Mouse (Mus musculus): ENCODE results near the gene Cerkl. TPM values are rescaled to one million over a fixed set of nuclear protein-coding genes. Genes with fewer than 3 reads are reported as not detected.
A peak's percentile ranks its signal among the peaks of the same experiment; 100 is the strongest.

The Cerkl gene
- polyA plus RNA-seq (2012; rRNA removed): 0.75 and 1.2 TPM in 2 replicates
- polyA plus RNA-seq (2014; fragmentation: Nextera tagmentation; extraction: Ambion mirVana): 1.5 and 5.0 TPM in 2 replicates

- no peaks in the 10 kb centered on the region for H3K9me3 ChIP-seq (ENCODE audit: control insufficient read depth, low read length)
- H3K27me3 ChIP-seq (ENCODE audit: control insufficient read depth, insufficient read depth, low read length): peaks cover 70% of the 10 kb centered on the region
- no peak within 1 kb of the TSS for H3K9ac ChIP-seq (replicated peaks)
- TF ChIP-seq EP300 (IDR thresholded peaks at IDR 0.05; ENCODE audit: low read depth) (no peak), CTCF (IDR thresholded peaks at IDR 0.05; ENCODE audit: low read depth) (no peak)
- 2% methylated on average over 42 of the region's 42 CpGs for WGBS (ENCODE audit: insufficient replicate concordance)
- DNase-seq (ENCODE audit: low read depth in 3 of 3, low spot score in 3 of 3) (no peak), ATAC-seq (ENCODE audit: insufficient read depth) (no peak)
- H3K4me3 ChIP-seq (ENCODE audit: insufficient read depth in 1 of 2, low read depth in 2 of 2, low read length in 2 of 2): no peak within 1 kb of the TSS
- no peaks in the 10 kb centered on the region for H3K36me3 ChIP-seq (replicated peaks; ENCODE audit: control insufficient read depth, insufficient read depth, low read depth)
- H3K4me2 ChIP-seq (ENCODE audit: low read depth): peak within 1 kb of the TSS; percentile 8; the same call in 1 of the 2 replicates
- H3K27ac ChIP-seq: no peak within 1 kb of the TSS
- H3K4me1 ChIP-seq (replicated peaks; ENCODE audit: control insufficient read depth in 2 of 2, insufficient read depth in 2 of 2, low read length in 1 of 2): no peaks in the 10 kb centered on the region
These were observed at the start of gene Cerkl, which contains the start of gene Neurod1 for GRCm38 (mm10) chr2:79456575-79457349. Gene Cerkl, minus strand, starts transcription at chr2:79456785. Gene Neurod1, minus strand, starts transcription at chr2:79456751.

- Histone ChIP-seq H3K4me2 (ENCODE audit: low read depth) (no peak overlapping the region), H3K4me3 (ENCODE audit: insufficient read depth in 1 of 2, low read depth in 2 of 2, low read length in 2 of 2) (no peak overlapping the region), H3K9me3 (ENCODE audit: control insufficient read depth, low read length) (no peaks in the 10 kb centered on the region), H3K36me3 (replicated peaks; ENCODE audit: control insufficient read depth, insufficient read depth, low read depth) (no peaks in the 10 kb centered on the region), H3K27me3 (ENCODE audit: control insufficient read depth, insufficient read depth, low read length) (no peaks in the 10 kb centered on the region), H3K27ac (no peak overlapping the region), H3K4me1 (replicated peaks; ENCODE audit: control insufficient read depth in 2 of 2, insufficient read depth in 2 of 2, low read length in 1 of 2) (no peaks in the 10 kb centered on the region), H3K9ac (replicated peaks) (no peak overlapping the region)
- WGBS (ENCODE audit: insufficient replicate concordance): 22% methylated on average over 10 of the region's 10 CpGs
- TF ChIP-seq CTCF (IDR thresholded peaks at IDR 0.05; ENCODE audit: low read depth) (peak; percentile 64), EP300 (IDR thresholded peaks at IDR 0.05; ENCODE audit: low read depth) (no peak)
- DNase-seq (ENCODE audit: low read depth in 3 of 3, low spot score in 3 of 3): peak; percentile 13 to 19 (median 14)
- no peak for ATAC-seq (ENCODE audit: insufficient read depth)
These were observed 42.6 kb upstream of the Cerkl start for GRCm38 (mm10) chr2:79498990-79499755.

- no peaks in the 10 kb centered on the region for H3K4me1 ChIP-seq (replicated peaks; ENCODE audit: control insufficient read depth in 2 of 2, insufficient read depth in 2 of 2, low read length in 1 of 2)
- H3K9me3 ChIP-seq (ENCODE audit: control insufficient read depth, low read length): no peaks in the 10 kb centered on the region
- H3K4me2 ChIP-seq (ENCODE audit: low read depth): no peak overlapping the region
- no peak overlapping the region for H3K4me3 ChIP-seq (ENCODE audit: insufficient read depth in 1 of 2, low read depth in 2 of 2, low read length in 2 of 2)
- WGBS (ENCODE audit: insufficient replicate concordance): 56% methylated on average over 3 of the region's 3 CpGs
- H3K27ac ChIP-seq: no peak overlapping the region
- H3K27me3 ChIP-seq (ENCODE audit: control insufficient read depth, insufficient read depth, low read length): no peaks in the 10 kb centered on the region
- no peak for DNase-seq (ENCODE audit: low read depth in 3 of 3, low spot score in 3 of 3)
- no peak for ATAC-seq (ENCODE audit: insufficient read depth)
- H3K36me3 ChIP-seq (replicated peaks; ENCODE audit: control insufficient read depth, insufficient read depth, low read depth): no peaks in the 10 kb centered on the region
- no peak for TF ChIP-seq CTCF (IDR thresholded peaks at IDR 0.05; ENCODE audit: low read depth)
- TF ChIP-seq EP300 (IDR thresholded peaks at IDR 0.05; ENCODE audit: low read depth): no peak
- H3K9ac ChIP-seq (replicated peaks): no peak overlapping the region
These were observed 28.5 kb upstream of the Cerkl start for GRCm38 (mm10) chr2:79485127-79485526.

- Histone ChIP-seq H3K9ac (replicated peaks) (no peak overlapping the region), H3K9me3 (ENCODE audit: control insufficient read depth, low read length) (no peaks in the 10 kb centered on the region), H3K4me2 (ENCODE audit: low read depth) (no peak overlapping the region), H3K27ac (no peak overlapping the region), H3K4me1 (replicated peaks; ENCODE audit: control insufficient read depth in 2 of 2, insufficient read depth in 2 of 2, low read length in 1 of 2) (no peaks in the 10 kb centered on the region), H3K36me3 (replicated peaks; ENCODE audit: control insufficient read depth, insufficient read depth, low read depth) (no peaks in the 10 kb centered on the region), H3K4me3 (ENCODE audit: insufficient read depth in 1 of 2, low read depth in 2 of 2, low read length in 2 of 2) (no peak overlapping the region), H3K27me3 (ENCODE audit: control insufficient read depth, insufficient read depth, low read length) (no peaks in the 10 kb centered on the region)
- TF ChIP-seq CTCF (IDR thresholded peaks at IDR 0.05; ENCODE audit: low read depth) (no peak), EP300 (IDR thresholded peaks at IDR 0.05; ENCODE audit: low read depth) (no peak)
- 64% methylated on average over 2 of the region's 2 CpGs for WGBS (ENCODE audit: insufficient replicate concordance)
- ATAC-seq (ENCODE audit: insufficient read depth) (no peak), DNase-seq (ENCODE audit: low read depth in 3 of 3, low spot score in 3 of 3) (no peak)
These were observed 25.9 kb upstream of the Cerkl start for GRCm38 (mm10) chr2:79482511-79482910.

- no peak for DNase-seq (ENCODE audit: low read depth in 3 of 3, low spot score in 3 of 3)
These were observed 5.8 kb upstream of the Cerkl start for GRCm38 (mm10) chr2:79462411-79462810.

More at GRCm38 (mm10) chr2:79462411-79462810, 5.8 kb upstream of the Cerkl start:
- no peaks in the 10 kb centered on the region for H3K36me3 ChIP-seq (replicated peaks; ENCODE audit: control insufficient read depth, insufficient read depth, low read depth)
- TF ChIP-seq CTCF (IDR thresholded peaks at IDR 0.05; ENCODE audit: low read depth) (no peak), EP300 (IDR thresholded peaks at IDR 0.05; ENCODE audit: low read depth) (no peak)
- H3K4me1 ChIP-seq (replicated peaks; ENCODE audit: control insufficient read depth in 2 of 2, insufficient read depth in 2 of 2, low read length in 1 of 2): no peaks in the 10 kb centered on the region
- ATAC-seq (ENCODE audit: insufficient read depth): no peak
- H3K27me3 ChIP-seq (ENCODE audit: control insufficient read depth, insufficient read depth, low read length): peaks cover 32% of the 10 kb centered on the region
- H3K9me3 ChIP-seq (ENCODE audit: control insufficient read depth, low read length): no peaks in the 10 kb centered on the region
- H3K4me2 ChIP-seq (ENCODE audit: low read depth): no peak overlapping the region
- 62% methylated on average over 4 of the region's 4 CpGs for WGBS (ENCODE audit: insufficient replicate concordance)
- H3K4me3 ChIP-seq (ENCODE audit: insufficient read depth in 1 of 2, low read depth in 2 of 2, low read length in 2 of 2): no peak overlapping the region
- H3K9ac ChIP-seq (replicated peaks): no peak overlapping the region
- no peak overlapping the region for H3K27ac ChIP-seq

Measured in liver, embryonic 14.5 days (tissue).